Mouse (Mus musculus) induced T-regulatory cell, adult 2 months (primary cell): ENCODE data around the gene Carm1.
"Not testable (repeated sequence)": the region's sequence is repeated elsewhere in the genome, so short reads cannot be mapped to it uniquely, and the experiment has no call there.

Source experiments
- DNase-seq: peaks from one replicate; pipeline ENCODE4 v3.0.0-alpha.2; 2012; ENCODE audit warnings: low read depth

The Carm1 gene

GRCm38 (mm10) chr9:21537009-21537408, 9.7 kb upstream of the Carm1 start:
- no peak for DNase-seq

GRCm38 (mm10) chr9:21539981-21540753, 6.5 kb upstream of the Carm1 start:
- DNase-seq, result no peak

GRCm38 (mm10) chr9:21542001-21542400, 4.7 kb upstream of the Carm1 start:
- not testable (repeated sequence) for DNase-seq

- DNase-seq, result no peak
Measured at GRCm38 (mm10) chr9:21545351-21545915, 1.3 kb upstream of the Carm1 start.

- peak; percentile 98 for DNase-seq
Measured at GRCm38 (mm10) chr9:21545916-21546788, 542 bp upstream of the Carm1 start.

- peak; percentile 72 for DNase-seq
Measured at GRCm38 (mm10) chr9:21547075-21547941, 614 bp downstream of the Carm1 start.

- DNase-seq, result no peak
Measured at GRCm38 (mm10) chr9:21551049-21551448, 4.4 kb downstream of the Carm1 start.

GRCm38 (mm10) chr9:21553607-21554273, 7.0 kb downstream of the Carm1 start:
- no peak for DNase-seq

- no peak for DNase-seq
Measured at GRCm38 (mm10) chr9:21555198-21555742, 8.6 kb downstream of the Carm1 start.

- DNase-seq, result no peak
Measured at GRCm38 (mm10) chr9:21556996-21557395, 10.3 kb downstream of the Carm1 start.

- no peak for DNase-seq
Measured at GRCm38 (mm10) chr9:21557556-21557955, 10.9 kb downstream of the Carm1 start.

GRCm38 (mm10) chr9:21558366-21558765, 11.7 kb downstream of the Carm1 start:
- DNase-seq, result no peak

- DNase-seq, result no peak
Measured at GRCm38 (mm10) chr9:21559151-21559550, 12.5 kb downstream of the Carm1 start.

GRCm38 (mm10) chr9:21564420-21564819, 17.7 kb downstream of the Carm1 start:
- no peak for DNase-seq

- no peak for DNase-seq
Measured at GRCm38 (mm10) chr9:21565004-21565586, 18.4 kb downstream of the Carm1 start.

GRCm38 (mm10) chr9:21566538-21566937, 19.8 kb downstream of the Carm1 start:
- DNase-seq, result no peak

GRCm38 (mm10) chr9:21567051-21567450, 20.4 kb downstream of the Carm1 start:
- DNase-seq, result peak; percentile 25

- DNase-seq, result no peak
Measured at GRCm38 (mm10) chr9:21568657-21569255, 22.1 kb downstream of the Carm1 start.

GRCm38 (mm10) chr9:21574012-21574801, 27.5 kb downstream of the Carm1 start:
- no peak for DNase-seq
